Mouse (Mus musculus) ES-E14 (cell line): ENCODE results near the gene BC048562.

ENCODE experiments used
- CHD2 ChIP-seq: IDR thresholded peaks from 2 replicates; pipeline ENCODE4 v1.6.1; 2014; ENCODE audit warnings: mild to moderate bottlenecking, low read depth, low read length, inconsistent platforms
- MAFK ChIP-seq: IDR thresholded peaks from 2 replicates; pipeline ENCODE4 v1.6.1; 2014; ENCODE audit warnings: mild to moderate bottlenecking, low read depth, low read length, inconsistent platforms; ENCODE audit not compliant: insufficient read depth
- ZC3H11A ChIP-seq: IDR thresholded peaks from 2 replicates; pipeline ENCODE4 v1.6.1; 2012; ENCODE audit warnings: low read depth, mild to moderate bottlenecking, inconsistent platforms, low read length, borderline replicate concordance
- ZNF384 ChIP-seq: IDR thresholded peaks from 2 replicates; pipeline ENCODE4 v1.6.1; 2012; ENCODE audit warnings: low read depth, low read length, inconsistent platforms

- no peak for TF ChIP-seq CHD2
- TF ChIP-seq MAFK = no peak
- no peak for TF ChIP-seq ZC3H11A
- no peak for TF ChIP-seq ZNF384
Observed at GRCm38 (mm10) chr9:108474528-108474927, 38.2 kb downstream of the BC048562 start.
